Comparison of ENCODE assay signal across 13 mouse cellular contexts in genomic region chr8:91280467-91281212, GRCm38 (mm10). TPM values are rescaled to one million over a fixed set of nuclear protein-coding genes. Genes with fewer than 3 reads are reported as not detected.
DNase-seq lines count a peak whose midpoint lies in the region; ATAC-seq and TF ChIP-seq lines count a peak whose summit lies in the region.
"Had no signal": no experiment of that assay in that cellular context is flagged by ENCODE, and none has a peak within 500 bp of the region (broad histone marks: within the 10 kb centered on the region; RNA-seq: fewer than 3 reads in every experiment).

No protein-coding gene starts in this region.

- H3K27ac ChIP-seq in heart, embryonic 12.5 days (ENCODE audit: poor library complexity, severe bottlenecking) = no peak overlapping the region
- H3K27ac ChIP-seq in MEL (ENCODE audit: control insufficient read depth, low read depth, low read length) = peak overlapping the region; percentile 92
- no peak overlapping the region for H3K27ac ChIP-seq in lung, postnatal 0 days (ENCODE audit: low read length)
- H3K27ac ChIP-seq in midbrain, embryonic 13.5 days = no peak overlapping the region
- H3K27ac ChIP-seq: limb, embryonic 12.5 days; neural tube, embryonic 12.5 days had no signal

- no peak for TF ChIP-seq EP300 in MEL (IDR thresholded peaks at IDR 0.05; ENCODE audit: low read depth in 1 of 2, low read length in 2 of 2)
- no peak for TF ChIP-seq EP300 in lung, postnatal 0 days (IDR thresholded peaks at IDR 0.05)

- H3K9ac ChIP-seq in heart, embryonic 12.5 days = no peak overlapping the region
- H3K9ac ChIP-seq in MEL (ENCODE audit: control insufficient read depth, low read depth, low read length, poor library complexity, severe bottlenecking) = no peak overlapping the region
- no peak overlapping the region for H3K9ac ChIP-seq in lung, postnatal 0 days (replicated peaks; ENCODE audit: low read depth)
- H3K9ac ChIP-seq in midbrain, embryonic 13.5 days (replicated peaks) = no peak overlapping the region
- H3K9ac ChIP-seq: limb, embryonic 12.5 days; neural tube, embryonic 12.5 days had no signal

- no peak for TF ChIP-seq POLR2A in MEL (IDR thresholded peaks at IDR 0.05; ENCODE audit: control insufficient read depth in 1 of 2, insufficient read depth in 1 of 2, low read depth in 1 of 2, low read length in 2 of 2, poor library complexity in 1 of 2)

- ATAC-seq in heart, embryonic 12.5 days (ENCODE audit: insufficient number of reproducible peaks, low FRiP score) = no peak
- ATAC-seq in lung, postnatal 0 days = peak; percentile 46
- no peak for ATAC-seq in cerebellum, adult (ENCODE audit: insufficient number of reproducible peaks, low FRiP score, low TSS enrichment)
- no peak for ATAC-seq in midbrain, embryonic 13.5 days
- ATAC-seq: forebrain, embryonic 14.5 days; intestine, postnatal 0 days had no signal

- DNase-seq in heart, adult 8-10 months (ENCODE audit: low spot score) = peak; percentile 13
- DNase-seq in MEL (ENCODE audit: low read depth, low spot score) = no peak
- DNase-seq in gastrocnemius, postnatal 14 days = peak; percentile 42
- DNase-seq in lung, postnatal 0 days (ENCODE audit: low spot score) = peak; percentile 24
- DNase-seq in spleen, adult 12 weeks (ENCODE audit: low spot score) = no peak
- DNase-seq: thymus, postnatal 4 days had no signal

- WGBS in heart, embryonic 12.5 days = 82% methylated on average over 11 of the region's 11 CpGs
- WGBS in lung, postnatal 0 days = 34% methylated on average over 11 of the region's 11 CpGs
- WGBS in midbrain, embryonic 13.5 days = 88% methylated on average over 11 of the region's 11 CpGs

- 0 out of 2 replicates have a peak, but pooled peaks cover 5% of the 10 kb centered on the region for H3K36me3 ChIP-seq in heart, embryonic 12.5 days
- H3K36me3 ChIP-seq in MEL (ENCODE audit: control insufficient read depth in 1 of 2, insufficient read depth in 2 of 2, low read length in 2 of 2) = peaks cover 0 to 30% of the 10 kb centered on the region in 2 experiments; a peak in 2 of 4 replicates
- no peaks in the 10 kb centered on the region for H3K36me3 ChIP-seq in lung, postnatal 0 days (ENCODE audit: insufficient read depth, low read length)
- H3K36me3 ChIP-seq in midbrain, embryonic 13.5 days = peaks cover 3% of the 10 kb centered on the region; the same call in 1 of the 2 replicates
- H3K36me3 ChIP-seq: neural tube, embryonic 12.5 days had no signal

- TF ChIP-seq RAD21 in MEL (IDR thresholded peaks at IDR 0.05; ENCODE audit: low read depth, low read length) = no peak

- H3K27me3 ChIP-seq in heart, embryonic 12.5 days (replicated peaks) = no peaks in the 10 kb centered on the region
- H3K27me3 ChIP-seq in MEL (ENCODE audit: control insufficient read depth in 1 of 2, insufficient read depth in 2 of 2, low read length in 2 of 2) = no peaks in the 10 kb centered on the region
- no peaks in the 10 kb centered on the region for H3K27me3 ChIP-seq in lung, postnatal 0 days (replicated peaks; ENCODE audit: insufficient read depth, low read length)
- no peaks in the 10 kb centered on the region for H3K27me3 ChIP-seq in midbrain, embryonic 13.5 days
- H3K27me3 ChIP-seq: limb, embryonic 12.5 days; neural tube, embryonic 12.5 days had no signal

- H3K4me1 ChIP-seq in heart, embryonic 12.5 days (replicated peaks) = no peaks in the 10 kb centered on the region
- peaks cover 22 to 33% of the 10 kb centered on the region in 2 experiments for H3K4me1 ChIP-seq in MEL (ENCODE audit: control insufficient read depth in 1 of 2, insufficient read depth in 2 of 2, low read length in 2 of 2)
- peaks cover 4% of the 10 kb centered on the region; the same call in 1 of the 2 replicates for H3K4me1 ChIP-seq in lung, postnatal 0 days (ENCODE audit: insufficient read depth, low read depth, low read length)
- no peaks in the 10 kb centered on the region for H3K4me1 ChIP-seq in midbrain, embryonic 13.5 days (replicated peaks)
- H3K4me1 ChIP-seq: limb, embryonic 12.5 days; neural tube, embryonic 12.5 days had no signal

- H3K9me3 ChIP-seq in heart, embryonic 12.5 days (replicated peaks) = peaks cover 5% of the 10 kb centered on the region
- H3K9me3 ChIP-seq in MEL (replicated peaks; ENCODE audit: insufficient read depth, low read length) = no peaks in the 10 kb centered on the region; the same call in 1 of the 2 replicates
- H3K9me3 ChIP-seq in lung, postnatal 0 days (ENCODE audit: low read length) = no peaks in the 10 kb centered on the region
- no peaks in the 10 kb centered on the region for H3K9me3 ChIP-seq in midbrain, embryonic 13.5 days

- no peaks in the 10 kb centered on the region for H3K79me2 ChIP-seq in MEL (ENCODE audit: control insufficient read depth, insufficient read depth, low read length, poor library complexity)

- H3K4me2 ChIP-seq in heart, embryonic 12.5 days = no peak overlapping the region
- H3K4me2 ChIP-seq in lung, postnatal 0 days (replicated peaks; ENCODE audit: low read depth, low read length) = peak overlapping the region; percentile 22; the same call in 1 of the 2 replicates
- no peak overlapping the region for H3K4me2 ChIP-seq in midbrain, embryonic 13.5 days (replicated peaks)
- H3K4me2 ChIP-seq: limb, embryonic 12.5 days; neural tube, embryonic 12.5 days had no signal

- intact Hi-C loops in gastrocnemius, postnatal 14 days (cut with DNase I; ENCODE audit: low total_unique reads) = no loop called here

- TF ChIP-seq CTCF in MEL (IDR thresholded peaks at IDR 0.05 in 2 of 3, conservative IDR thresholded peaks at IDR 0.05 in 1 of 3; ENCODE audit: control insufficient read depth in 1 of 3, insufficient read depth in 1 of 3, low read depth in 2 of 3, low read length in 3 of 3, poor library complexity in 1 of 3, severe bottlenecking in 1 of 3) = no peak
- no peak for TF ChIP-seq CTCF in lung, postnatal 0 days (IDR thresholded peaks at IDR 0.05)

- no peak overlapping the region for H3K4me3 ChIP-seq in heart, embryonic 12.5 days
- H3K4me3 ChIP-seq in MEL (ENCODE audit: control insufficient read depth in 1 of 2, insufficient read depth in 1 of 2, low read depth in 2 of 2, low read length in 2 of 2) = no peak overlapping the region
- H3K4me3 ChIP-seq in lung, postnatal 0 days (ENCODE audit: low read depth, low read length) = no peak overlapping the region
- no peak overlapping the region for H3K4me3 ChIP-seq in midbrain, embryonic 13.5 days (replicated peaks)
- H3K4me3 ChIP-seq: limb, embryonic 12.5 days; neural tube, embryonic 12.5 days had no signal

TF ChIP-seq in MEL, 35 proteins besides CTCF, POLR2A, EP300 and RAD21:
- TF ChIP-seq ZC3H11A (IDR thresholded peaks at IDR 0.05; ENCODE audit: low read depth, low read length) (no peak), MAFK (IDR thresholded peaks at IDR 0.05; ENCODE audit: borderline replicate concordance, low read depth, low read length) (peak; percentile 86), TCF12 (IDR thresholded peaks at IDR 0.05; ENCODE audit: low read depth, low read length) (no peak), TBP (IDR thresholded peaks at IDR 0.05; ENCODE audit: low read depth, low read length) (no peak)

RNA-seq across cellular contexts. Expression of gene Rpgrip1l, which starts 32.4 kb away (rescaled TPM):
- 1 to 10 TPM; 3.4 to 5.3 (median 4.2) TPM for total RNA-seq in heart, adult 8-10 months (2022)
- 8.2 and 9.1 TPM in 2 replicates for polyA plus RNA-seq in heart, embryonic 12.5 days (2016; fragmentation: Nextera tagmentation; extraction: Ambion mirVana)
- total RNA-seq in MEL (2012; rRNA removed) = 2.1 and 2.9 TPM in 2 replicates
- 1 to 10 TPM in 1 of 2 experiments, not detected in 1; 3.9 TPM for polyA plus RNA-seq in MEL (2012; ENCODE audit: insufficient read depth in 1 of 2, insufficient read length in 2 of 2, low read depth in 1 of 2, low replicate concordance in 2 of 2, missing spikeins in 1 of 2)
- total RNA-seq in gastrocnemius, postnatal 14 days (2021) = 1 to 10 TPM; 1.8 to 3.3 TPM
- polyA plus RNA-seq in lung, postnatal 0 days (2015; fragmentation: Nextera tagmentation; extraction: Ambion mirVana) = 6.0 and 8.0 TPM in 2 replicates
- 14.0 TPM in 2 replicates for polyA plus RNA-seq in midbrain, embryonic 13.5 days (2015; fragmentation: Nextera tagmentation; extraction: Ambion mirVana)

RNA-seq across cellular contexts. Expression of gene Fto, which starts 32.7 kb away (rescaled TPM):
- 10 to 100 TPM; 59.3 to 70.7 (median 65.1) TPM for total RNA-seq in heart, adult 8-10 months (2022)
- 76.6 and 76.7 TPM in 2 replicates for polyA plus RNA-seq in heart, embryonic 12.5 days (2016; fragmentation: Nextera tagmentation; extraction: Ambion mirVana)
- 13.5 TPM in 2 replicates for total RNA-seq in MEL (2012; rRNA removed)
- 10 to 100 TPM in 1 of 2 experiments, not detected in 1; 41.1 TPM for polyA plus RNA-seq in MEL (2012; ENCODE audit: insufficient read depth in 1 of 2, insufficient read length in 2 of 2, low read depth in 1 of 2, low replicate concordance in 2 of 2, missing spikeins in 1 of 2)
- total RNA-seq in gastrocnemius, postnatal 14 days (2021) = 10 to 100 TPM; 84.9 to 96.5 TPM
- 29.8 and 31.9 TPM in 2 replicates for polyA plus RNA-seq in lung, postnatal 0 days (2015; fragmentation: Nextera tagmentation; extraction: Ambion mirVana)
- polyA plus RNA-seq in midbrain, embryonic 13.5 days (2015; fragmentation: Nextera tagmentation; extraction: Ambion mirVana) = 128 and 131 TPM in 2 replicates

Comparison
In these comparisons a context has a peak if more than half of its experiments do, and no peak if none do; other contexts are left out.
1. DNase-seq: peak in heart, adult 8-10 months (single experiment), gastrocnemius, postnatal 14 days (single experiment) and lung, postnatal 0 days (single experiment); none in MEL (single experiment) and spleen, adult 12 weeks (single experiment).